Mouse (Mus musculus) colon, adult 2 months (tissue): ENCODE results near the gene Adamts8. TPM values are rescaled to one million over a fixed set of nuclear protein-coding genes. Genes with fewer than 3 reads are reported as not detected.

Experiments
- polyA plus RNA-seq: library from polyadenylated mRNA; depleted of rRNA; stranded (reverse); fragments of >200 nt; gene quantifications from 2 replicates; pipeline ENCODE4 v1.2.3, GENCODE M21; 2012; rRNA removed

Gene Adamts8
- 3.0 and 3.2 TPM in 2 replicates for polyA plus RNA-seq

GRCm38 (mm10) chr9:30942512-30943313, at the start of gene Adamts8:
Adamts8 (plus strand) TSS chr9:30942562.

DNA sequence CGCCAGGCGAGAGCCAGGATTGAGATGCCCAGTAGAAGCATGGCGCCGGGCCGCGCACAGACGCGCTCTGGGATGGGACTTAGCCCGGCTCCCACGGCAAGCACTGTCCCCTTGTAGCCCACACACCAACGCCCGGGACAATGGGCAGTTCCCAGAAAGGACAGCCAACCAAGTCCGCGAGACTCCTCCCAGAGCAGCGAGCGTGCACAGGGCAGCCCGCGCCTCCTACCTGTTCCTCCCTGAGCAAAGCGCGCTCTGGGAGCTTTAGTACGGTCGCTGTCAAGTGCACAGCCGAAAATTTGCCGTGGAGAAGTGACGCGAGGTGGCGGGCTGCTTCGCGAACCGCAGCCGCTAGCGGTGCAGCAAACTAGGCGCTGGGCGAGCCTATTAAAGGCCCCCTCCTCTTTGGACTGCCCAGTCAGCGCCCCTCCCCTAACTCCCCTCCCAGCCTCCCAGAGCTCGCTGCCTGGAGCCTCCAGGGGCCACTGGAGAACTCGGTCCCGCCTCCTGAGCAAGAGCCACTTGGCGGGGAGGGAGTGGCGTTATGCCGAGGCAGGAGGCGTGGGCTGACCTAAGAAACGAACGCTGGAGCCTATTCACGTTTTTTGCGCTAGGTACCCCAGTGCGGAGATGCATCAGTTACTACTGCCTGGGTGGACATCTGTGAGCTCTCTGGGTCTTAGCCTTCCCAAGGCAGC, 20.0 kb upstream of the Adamts8 start, which contains the start of gene Adamts15:
Gene Adamts15, minus strand, starts transcription at position 256 of the 698 bp plus-strand sequence.

Other genes with a start within 250 kb of the Adamts8 start
- 21.7 and 22.0 TPM in 2 replicates for gene Adamts15, start 20.1 kb upstream of the Adamts8 start, polyA plus RNA-seq
- gene Zbtb44, start 88.1 kb downstream of the Adamts8 start, polyA plus RNA-seq, result 6.5 and 7.3 TPM in 2 replicates
- 267 and 308 TPM in 2 replicates for gene St14, start 189.3 kb downstream of the Adamts8 start, polyA plus RNA-seq